ENCODE assay signal across 21 mouse cellular contexts in the genomic region with DNA sequence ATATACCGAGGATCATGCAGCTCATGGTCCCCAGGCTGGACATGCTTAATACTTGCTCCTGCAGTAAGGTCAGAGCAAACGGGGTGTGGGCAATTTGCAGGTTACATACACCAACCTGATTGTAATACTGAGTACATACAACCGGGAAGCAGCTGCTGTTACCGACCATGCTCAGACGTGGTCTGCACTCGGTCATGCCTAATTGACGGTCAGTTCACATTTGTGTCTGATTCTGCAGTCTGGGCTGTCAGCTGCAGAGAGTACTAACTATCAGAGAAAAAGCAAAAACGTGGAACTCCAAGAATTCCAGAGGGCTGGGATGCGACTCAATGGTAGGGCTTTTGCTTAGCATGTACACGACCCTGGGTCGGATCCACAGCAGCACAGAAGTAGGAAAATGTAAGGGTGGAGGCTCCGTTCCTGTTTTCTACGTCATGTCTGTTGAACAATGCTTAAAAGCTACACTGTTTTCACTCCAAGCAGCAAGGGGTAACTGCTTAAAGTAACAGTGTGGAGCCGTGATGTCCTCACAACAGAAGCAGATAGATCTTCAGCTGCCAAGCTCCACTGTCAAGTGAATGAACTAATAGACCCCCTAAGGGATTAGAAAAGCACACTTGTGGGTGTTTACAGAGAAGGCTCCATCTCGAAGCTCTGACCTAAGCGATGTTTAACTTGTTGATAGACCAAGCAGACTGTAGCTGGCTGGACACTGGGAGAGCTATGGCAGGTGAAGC. TPM values are rescaled to one million over a fixed set of nuclear protein-coding genes. Genes with fewer than 3 reads are reported as not detected.
DNase-seq lines count a peak whose midpoint lies in the region; ATAC-seq lines count a peak whose summit lies in the region.
"Had no signal": no experiment of that assay in that cellular context is flagged by ENCODE, and none has a peak within 500 bp of the region (broad histone marks: within the 10 kb centered on the region; RNA-seq: fewer than 3 reads in every experiment).

No protein-coding gene starts in this region.

- no peak overlapping the region for H3K4me3 ChIP-seq in embryonic facial prominence, embryonic 14.5 days (ENCODE audit: low read depth, low read length)
- H3K4me3 ChIP-seq in embryonic facial prominence, embryonic 10.5 days, result no peak overlapping the region
- no peak overlapping the region for H3K4me3 ChIP-seq in intestine, embryonic 16.5 days (ENCODE audit: low read length)
- no peak overlapping the region for H3K4me3 ChIP-seq in intestine, embryonic 15.5 days (replicated peaks)
- H3K4me3 ChIP-seq in neural tube, embryonic 11.5 days (ENCODE audit: low read depth, low read length), result no peak overlapping the region
- H3K4me3 ChIP-seq: erythroblast, embryonic 14.5 days; limb, embryonic 15.5 days had no signal

- no peak overlapping the region for H3K27ac ChIP-seq in embryonic facial prominence, embryonic 14.5 days (replicated peaks; ENCODE audit: low read depth, low read length)
- no peak overlapping the region for H3K27ac ChIP-seq in embryonic facial prominence, embryonic 10.5 days (replicated peaks)
- H3K27ac ChIP-seq in intestine, embryonic 16.5 days (ENCODE audit: low read length), result no peak overlapping the region
- no peak overlapping the region for H3K27ac ChIP-seq in intestine, embryonic 15.5 days
- H3K27ac ChIP-seq in neural tube, embryonic 11.5 days (ENCODE audit: low read depth, low read length), result no peak overlapping the region
- H3K27ac ChIP-seq: limb, embryonic 15.5 days; macrophage had no signal

- peak; percentile 18; the same call in 1 of the 2 replicates for ATAC-seq in embryonic facial prominence, embryonic 14.5 days (ENCODE audit: low read depth)
- ATAC-seq in intestine, embryonic 16.5 days, result 0 out of 2 replicates have a peak, but pooled peaks have one; percentile 5
- no peak for ATAC-seq in intestine, embryonic 15.5 days
- ATAC-seq in neural tube, embryonic 11.5 days (ENCODE audit: insufficient read depth, low FRiP score, low TSS enrichment), result peak; percentile 52
- ATAC-seq: CD4-positive, CD25-positive, alpha-beta regulatory T cell, adult 4 months; forebrain, embryonic 16.5 days had no signal

- no peak overlapping the region for H3K4me2 ChIP-seq in embryonic facial prominence, embryonic 14.5 days (ENCODE audit: low read depth, low read length)
- no peak overlapping the region for H3K4me2 ChIP-seq in intestine, embryonic 16.5 days (ENCODE audit: low read depth, low read length)
- H3K4me2 ChIP-seq in intestine, embryonic 15.5 days (replicated peaks), result no peak overlapping the region; the same call in 1 of the 2 replicates
- no peak overlapping the region for H3K4me2 ChIP-seq in neural tube, embryonic 11.5 days (ENCODE audit: low read depth)
- H3K4me2 ChIP-seq: heart, embryonic 11.5 days; limb, embryonic 15.5 days had no signal

- no peaks in the 10 kb centered on the region for H3K36me3 ChIP-seq in embryonic facial prominence, embryonic 14.5 days (ENCODE audit: control insufficient read depth, insufficient read depth, low read length)
- H3K36me3 ChIP-seq in embryonic facial prominence, embryonic 10.5 days (replicated peaks), result no peaks in the 10 kb centered on the region
- no peaks in the 10 kb centered on the region for H3K36me3 ChIP-seq in intestine, embryonic 16.5 days (ENCODE audit: control insufficient read depth, insufficient read depth, low read length)
- H3K36me3 ChIP-seq in intestine, embryonic 15.5 days, result no peaks in the 10 kb centered on the region
- no peaks in the 10 kb centered on the region for H3K36me3 ChIP-seq in neural tube, embryonic 11.5 days (ENCODE audit: control insufficient read depth, insufficient read depth, low read length)
- H3K36me3 ChIP-seq: G1E; limb, embryonic 15.5 days had no signal

- no peaks in the 10 kb centered on the region for H3K27me3 ChIP-seq in embryonic facial prominence, embryonic 14.5 days (replicated peaks; ENCODE audit: control insufficient read depth, insufficient read depth, low read length)
- H3K27me3 ChIP-seq in embryonic facial prominence, embryonic 10.5 days (replicated peaks; ENCODE audit: low read depth, poor library complexity, severe bottlenecking), result no peaks in the 10 kb centered on the region
- H3K27me3 ChIP-seq in intestine, embryonic 16.5 days (replicated peaks; ENCODE audit: control insufficient read depth, insufficient read depth, low read length), result no peaks in the 10 kb centered on the region
- no peaks in the 10 kb centered on the region for H3K27me3 ChIP-seq in intestine, embryonic 15.5 days (replicated peaks)
- H3K27me3 ChIP-seq in neural tube, embryonic 11.5 days (ENCODE audit: control insufficient read depth, insufficient read depth, low read length), result no peaks in the 10 kb centered on the region
- H3K27me3 ChIP-seq: limb, embryonic 15.5 days had no signal

- no peaks in the 10 kb centered on the region for H3K9me3 ChIP-seq in embryonic facial prominence, embryonic 14.5 days (ENCODE audit: control insufficient read depth, low read length)
- H3K9me3 ChIP-seq in embryonic facial prominence, embryonic 10.5 days, result no peaks in the 10 kb centered on the region
- no peaks in the 10 kb centered on the region for H3K9me3 ChIP-seq in intestine, embryonic 16.5 days (ENCODE audit: control insufficient read depth, low read length)
- no peaks in the 10 kb centered on the region for H3K9me3 ChIP-seq in intestine, embryonic 15.5 days
- no peaks in the 10 kb centered on the region for H3K9me3 ChIP-seq in neural tube, embryonic 11.5 days (ENCODE audit: control insufficient read depth, low read length)
- H3K9me3 ChIP-seq: G1E; limb, embryonic 15.5 days had no signal

- no peaks in the 10 kb centered on the region for H3K4me1 ChIP-seq in embryonic facial prominence, embryonic 14.5 days (ENCODE audit: control insufficient read depth, insufficient read depth, low read length)
- H3K4me1 ChIP-seq in embryonic facial prominence, embryonic 10.5 days, result peaks cover 19% of the 10 kb centered on the region
- H3K4me1 ChIP-seq in intestine, embryonic 16.5 days (ENCODE audit: control insufficient read depth, insufficient read depth, low read length), result peaks cover 9% of the 10 kb centered on the region
- H3K4me1 ChIP-seq in intestine, embryonic 15.5 days (replicated peaks), result peaks cover 24% of the 10 kb centered on the region
- peaks cover 15% of the 10 kb centered on the region for H3K4me1 ChIP-seq in neural tube, embryonic 11.5 days (ENCODE audit: control insufficient read depth, insufficient read depth, low read length)
- H3K4me1 ChIP-seq: limb, embryonic 15.5 days had no signal

- no peak for DNase-seq in embryonic facial prominence, embryonic 14.5 days (ENCODE audit: low spot score)
- DNase-seq in embryonic facial prominence, embryonic 10.5 days (ENCODE audit: low spot score), result no peak
- peak; percentile 32 for DNase-seq in neural tube, embryonic 11.5 days (ENCODE audit: low spot score)
- no peak for DNase-seq in neural tube, embryonic 10.5 days (ENCODE audit: extremely low spot score, low spot score)
- peak; percentile 50 for DNase-seq in retina, embryonic 14.5 days (ENCODE audit: low spot score)
- DNase-seq in cerebellum, postnatal 14 days, result no peak
- DNase-seq: cerebellum, postnatal 10 days; gastrocnemius, postnatal 10 days; heart, postnatal 14 days; kidney, adult 18-20 months; kidney, postnatal 36 days; thymus, adult 2 months had no signal

- H3K9ac ChIP-seq in embryonic facial prominence, embryonic 14.5 days (ENCODE audit: low read depth, low read length), result no peak overlapping the region
- no peak overlapping the region for H3K9ac ChIP-seq in intestine, embryonic 16.5 days (ENCODE audit: low read depth, low read length)
- no peak overlapping the region for H3K9ac ChIP-seq in intestine, embryonic 15.5 days
- H3K9ac ChIP-seq in neural tube, embryonic 11.5 days (ENCODE audit: low read length), result no peak overlapping the region
- H3K9ac ChIP-seq: limb, embryonic 15.5 days had no signal

- WGBS in embryonic facial prominence, embryonic 14.5 days, result 43% methylated on average over 16 of the region's 16 CpGs
- 68% methylated on average over 16 of the region's 16 CpGs for WGBS in embryonic facial prominence, embryonic 10.5 days
- WGBS in intestine, embryonic 16.5 days, result 28% methylated on average over 16 of the region's 16 CpGs
- WGBS in intestine, embryonic 15.5 days, result 29% methylated on average over 16 of the region's 16 CpGs
- WGBS in neural tube, embryonic 11.5 days, result 43% methylated on average over 16 of the region's 16 CpGs

RNA-seq across cellular contexts. Expression of gene Syt17, which starts 13.5 kb away (rescaled TPM):
- polyA plus RNA-seq in embryonic facial prominence, embryonic 14.5 days (2014; fragmentation: Nextera tagmentation; extraction: Ambion mirVana), result 2.9 and 3.1 TPM in 2 replicates
- polyA plus RNA-seq in embryonic facial prominence, embryonic 10.5 days (2016; fragmentation: Nextera tagmentation; extraction: Ambion mirVana), result 1.7 and 1.9 TPM in 2 replicates
- 4.6 and 5.1 TPM in 2 replicates for polyA plus RNA-seq in intestine, embryonic 16.5 days (2015; fragmentation: Nextera tagmentation; extraction: Ambion mirVana)
- 6.5 and 7.0 TPM in 2 replicates for polyA plus RNA-seq in intestine, embryonic 15.5 days (2015; fragmentation: Nextera tagmentation; extraction: Ambion mirVana)
- 7.8 and 8.0 TPM in 2 replicates for polyA plus RNA-seq in neural tube, embryonic 11.5 days (2014; fragmentation: Nextera tagmentation; extraction: Ambion mirVana)
- polyA plus RNA-seq: G1E, macrophage had no signal

RNA-seq across cellular contexts. Expression of gene Itpripl2, which starts 30.2 kb away (rescaled TPM):
- 5.0 TPM in 2 replicates for polyA plus RNA-seq in embryonic facial prominence, embryonic 14.5 days (2014; fragmentation: Nextera tagmentation; extraction: Ambion mirVana)
- 1.3 and 1.6 TPM in 2 replicates for polyA plus RNA-seq in embryonic facial prominence, embryonic 10.5 days (2016; fragmentation: Nextera tagmentation; extraction: Ambion mirVana)
- 4.0 and 4.1 TPM in 2 replicates for polyA plus RNA-seq in intestine, embryonic 16.5 days (2015; fragmentation: Nextera tagmentation; extraction: Ambion mirVana)
- 5.3 and 5.5 TPM in 2 replicates for polyA plus RNA-seq in intestine, embryonic 15.5 days (2015; fragmentation: Nextera tagmentation; extraction: Ambion mirVana)
- 1.1 and 1.4 TPM in 2 replicates for polyA plus RNA-seq in neural tube, embryonic 11.5 days (2014; fragmentation: Nextera tagmentation; extraction: Ambion mirVana)
- polyA plus RNA-seq: erythroblast, embryonic 14.5 days; G1E had no signal

Comparison
In these comparisons a context has a peak if more than half of its experiments do, and no peak if none do; other contexts are left out.
1. DNase-seq: peak in neural tube, embryonic 11.5 days (single experiment) and retina, embryonic 14.5 days (single experiment); none in embryonic facial prominence, embryonic 14.5 days (single experiment), embryonic facial prominence, embryonic 10.5 days (single experiment), neural tube, embryonic 10.5 days (single experiment) and cerebellum, postnatal 14 days (0 of 2).